Mouse (Mus musculus) limb, embryonic 11.5 days (tissue): ENCODE measurements around the gene Trmt10a. TPM values are rescaled to one million over a fixed set of nuclear protein-coding genes. Genes with fewer than 3 reads are reported as not detected.

Source experiments
- ATAC-seq: fragments of 200-750 bp; cut with Nextera tagmentation; 2 replicates; pipeline ENCODE4 v1.8.0; 2017; ENCODE audit warnings: low read depth; ENCODE audit not compliant: insufficient number of reproducible peaks, low FRiP score, low TSS enrichment
- DNase-seq: peaks from one replicate; pipeline ENCODE4 v3.0.0-alpha.2; 2015; ENCODE audit warnings: low spot score
- H3K27ac ChIP-seq: fragments of 300-500 bp; sonication (generic); replicated peaks from 2 replicates; pipeline ENCODE4 v1.5.1; 2014; ENCODE audit warnings: low read depth, mild to moderate bottlenecking, low read length
- H3K27me3 ChIP-seq: fragments of 300-500 bp; sonication (generic); 2 replicates; pipeline ENCODE4 v1.6.1; 2014; ENCODE audit warnings: mild to moderate bottlenecking, low read length, mixed read lengths; ENCODE audit not compliant: control insufficient read depth, insufficient read depth
- H3K36me3 ChIP-seq: fragments of 300-500 bp; sonication (generic); 2 replicates; pipeline ENCODE4 v1.6.1; 2014; ENCODE audit warnings: mild to moderate bottlenecking, low read length, moderate library complexity, mixed read lengths; ENCODE audit not compliant: control insufficient read depth, insufficient read depth
- H3K4me1 ChIP-seq: fragments of 300-500 bp; sonication (generic); 2 replicates; pipeline ENCODE4 v1.6.1; 2014; ENCODE audit warnings: low read length, mixed read lengths; ENCODE audit not compliant: control insufficient read depth, insufficient read depth
- H3K4me2 ChIP-seq: fragments of 300-500 bp; sonication (generic); 2 replicates; pipeline ENCODE4 v1.6.1; 2014; ENCODE audit warnings: low read depth, mild to moderate bottlenecking, moderate library complexity; ENCODE audit not compliant: severe bottlenecking
- H3K4me3 ChIP-seq: fragments of 300-500 bp; sonication (generic); 2 replicates; pipeline ENCODE4 v1.5.1; 2014; ENCODE audit warnings: low read depth, low read length
- H3K9ac ChIP-seq: fragments of 300-500 bp; sonication (generic); 2 replicates; pipeline ENCODE4 v1.6.1; 2014; ENCODE audit warnings: mild to moderate bottlenecking, low read length
- H3K9me3 ChIP-seq: fragments of 300-500 bp; sonication (generic); 2 replicates; pipeline ENCODE4 v1.6.1; 2016; ENCODE audit warnings: low read length; ENCODE audit not compliant: control insufficient read depth
- WGBS: fragments of 180-500 bp; shearing (Covaris S2); extraction: QIAGEN DNeasy Blood & Tissue Kit; methylation state at CpG from one replicate; pipeline ENCODE4 v1.1.7; 2014; 5-methylcytosine and 5-hydroxymethylcytosine counted together
- polyA plus RNA-seq: library from polyadenylated mRNA; unstranded; fragments of >200 nt; fragmentation: Nextera tagmentation; extraction: Ambion mirVana; gene quantifications from 2 replicates; pipeline ENCODE4 v1.2.1, GENCODE M21; 2014

Trmt10a gene
- 18.0 and 20.3 TPM in 2 replicates for polyA plus RNA-seq

DNA sequence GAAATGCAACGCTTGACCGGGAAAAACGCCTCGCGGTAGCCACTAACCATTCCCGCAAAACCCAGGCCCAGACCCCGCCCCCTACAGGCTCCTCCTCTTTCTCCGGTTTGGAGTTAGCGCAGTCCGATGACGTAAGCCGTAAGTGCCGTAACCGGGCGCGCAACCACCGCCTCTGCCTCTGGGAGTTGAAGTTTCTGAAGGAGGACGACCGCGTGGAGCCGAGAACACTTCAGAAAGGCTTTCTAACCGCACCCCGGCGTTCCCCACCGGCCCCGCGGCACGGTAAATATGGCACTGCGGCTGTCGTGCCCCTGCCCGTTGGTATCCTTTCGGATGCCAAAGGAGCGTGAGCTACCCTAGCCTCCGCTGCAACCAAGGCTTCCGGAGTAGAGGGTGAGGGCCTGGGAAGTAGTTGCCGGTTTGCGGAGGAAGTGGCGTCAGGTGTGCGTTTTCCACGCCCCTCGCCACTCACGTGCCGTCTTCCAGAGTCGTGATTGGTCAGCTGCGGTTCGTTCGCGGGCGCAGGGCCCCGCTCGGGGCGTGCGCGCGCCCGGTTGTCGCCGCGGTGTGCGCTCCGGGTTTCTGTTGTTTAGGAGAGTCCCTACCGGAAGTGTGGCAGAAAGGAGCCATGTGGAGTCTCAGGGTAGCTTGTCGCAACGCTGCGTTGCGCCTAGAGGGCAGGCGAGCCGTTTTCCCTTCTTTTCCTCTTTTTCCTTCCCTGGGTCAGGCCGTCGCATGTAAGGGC lies at the start of gene Trmt10a:
Gene Trmt10a (plus strand): TSS at position 134 of the 745 bp plus-strand sequence.
- peak within 1 kb of the TSS; percentile 63 for H3K4me3 ChIP-seq
- DNase-seq = peak; percentile 98
- H3K27me3 ChIP-seq = no peaks in the 10 kb centered on the region
- peak within 1 kb of the TSS; percentile 86 for H3K9ac ChIP-seq
- no peaks in the 10 kb centered on the region for H3K9me3 ChIP-seq
- under 1% methylated on average over 70 of the region's 70 CpGs for WGBS
- H3K27ac ChIP-seq = peak within 1 kb of the TSS; percentile 99
- no peaks in the 10 kb centered on the region for H3K36me3 ChIP-seq
- H3K4me1 ChIP-seq = no peaks in the 10 kb centered on the region
- peak; percentile 98 for ATAC-seq
- peak within 1 kb of the TSS; percentile 64 for H3K4me2 ChIP-seq

DNA sequence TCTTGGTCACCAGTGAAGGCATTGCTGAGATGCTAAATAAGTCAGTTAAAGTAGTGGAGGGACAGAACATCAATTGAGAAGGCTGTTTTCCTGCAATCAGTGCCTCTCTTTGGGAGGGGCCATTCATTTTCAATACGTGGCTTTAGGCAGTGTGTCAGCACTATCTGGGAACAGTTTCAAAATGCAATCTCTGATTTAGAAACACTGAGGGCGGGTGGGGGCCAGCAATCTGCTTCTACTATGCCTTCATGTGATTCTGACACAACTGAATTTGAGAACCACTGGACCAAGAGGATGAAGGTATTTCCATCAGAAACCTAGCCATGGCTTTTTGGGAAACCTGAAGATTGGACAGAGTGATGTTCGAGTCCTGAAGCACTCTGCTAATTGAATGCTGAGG lies 47.9 kb upstream of the Trmt10a start:
- Histone ChIP-seq H3K4me1 (no peaks in the 10 kb centered on the region), H3K9me3 (no peaks in the 10 kb centered on the region), H3K27me3 (no peaks in the 10 kb centered on the region), H3K4me3 (no peak overlapping the region), H3K27ac (no peak overlapping the region), H3K36me3 (no peaks in the 10 kb centered on the region), H3K9ac (no peak overlapping the region), H3K4me2 (no peak overlapping the region)
- 87% methylated on average over 3 of the region's 3 CpGs for WGBS
- ATAC-seq (no peak), DNase-seq (no peak)

DNA sequence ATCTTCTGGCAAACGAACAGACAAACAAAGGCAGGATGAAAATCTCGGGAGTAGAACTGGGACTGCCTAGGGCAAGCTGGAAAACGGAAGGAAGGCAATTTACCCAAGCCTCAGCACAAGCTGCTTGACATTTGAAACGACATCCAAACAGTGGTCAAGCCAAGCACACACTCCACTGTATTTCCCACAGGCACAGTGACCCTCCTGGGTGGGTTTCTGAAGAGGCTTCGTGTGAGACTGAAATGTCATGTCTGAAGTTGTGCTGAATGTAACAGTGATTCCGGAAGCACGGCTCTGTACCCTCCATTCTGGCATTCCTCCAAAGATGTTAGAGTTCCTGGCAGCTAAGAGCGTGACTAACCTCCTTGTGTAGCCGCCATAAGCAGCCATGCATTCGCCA lies 47.5 kb upstream of the Trmt10a start:
- ATAC-seq (no peak), DNase-seq (no peak)
- Histone ChIP-seq H3K9me3 (no peaks in the 10 kb centered on the region), H3K9ac (no peak overlapping the region), H3K4me1 (no peaks in the 10 kb centered on the region), H3K27ac (no peak overlapping the region), H3K4me3 (no peak overlapping the region), H3K36me3 (no peaks in the 10 kb centered on the region), H3K4me2 (no peak overlapping the region), H3K27me3 (no peaks in the 10 kb centered on the region)
- WGBS = 88% methylated on average over 10 of the region's 10 CpGs

DNA sequence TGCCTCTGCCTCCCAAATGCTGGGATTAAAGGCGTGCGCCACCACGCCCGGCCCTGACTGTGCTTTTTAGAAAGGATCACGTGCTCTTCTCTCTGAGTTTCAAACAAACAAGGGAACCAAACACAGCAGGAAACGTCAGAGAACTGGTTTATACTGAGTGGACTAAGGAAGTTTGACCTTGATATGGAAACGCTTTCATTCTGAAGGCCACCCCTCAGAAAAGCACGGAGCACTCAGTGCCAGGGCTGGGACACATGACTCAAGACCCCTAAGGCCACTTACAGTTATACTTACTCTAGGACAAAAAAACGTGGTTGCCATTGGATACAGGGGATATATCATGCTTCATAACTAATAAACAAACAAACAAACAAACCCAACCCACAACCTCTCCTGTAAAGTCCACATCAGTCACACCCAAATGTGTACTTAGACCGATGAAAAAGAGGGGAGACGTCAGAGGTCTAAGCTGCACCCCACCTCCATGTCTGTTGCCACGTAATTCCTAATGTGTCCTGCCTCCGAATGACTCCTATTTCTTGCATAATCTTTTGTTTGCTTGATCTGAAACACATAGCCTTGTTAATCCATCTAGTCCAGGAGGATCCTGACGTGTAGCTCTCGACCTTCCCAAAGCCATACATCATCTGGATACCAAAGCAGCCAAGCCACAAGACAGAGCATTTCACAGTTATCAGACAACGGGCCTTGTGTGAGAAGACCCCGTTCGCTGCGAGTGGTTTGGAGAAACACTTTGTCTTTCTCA lies 46.8 kb upstream of the Trmt10a start:
- 88% methylated on average over 19 of the region's 19 CpGs for WGBS
- H3K27ac ChIP-seq = no peak overlapping the region
- DNase-seq (no peak), ATAC-seq (no peak)
- H3K9me3 ChIP-seq = no peaks in the 10 kb centered on the region
- no peaks in the 10 kb centered on the region for H3K4me1 ChIP-seq
- H3K4me3 ChIP-seq = no peak overlapping the region
- H3K36me3 ChIP-seq = no peaks in the 10 kb centered on the region
- H3K27me3 ChIP-seq = no peaks in the 10 kb centered on the region
- no peak overlapping the region for H3K9ac ChIP-seq
- H3K4me2 ChIP-seq = no peak overlapping the region

GRCm38 (mm10) chr3:138097718-138098117 lies 45.5 kb upstream of the Trmt10a start:
- H3K27ac ChIP-seq = no peak overlapping the region
- no peaks in the 10 kb centered on the region for H3K9me3 ChIP-seq
- H3K4me1 ChIP-seq = no peaks in the 10 kb centered on the region
- ATAC-seq (no peak), DNase-seq (no peak)
- H3K9ac ChIP-seq = no peak overlapping the region
- H3K36me3 ChIP-seq = no peaks in the 10 kb centered on the region
- 88% methylated on average over 1 of the region's 1 CpGs for WGBS
- no peak overlapping the region for H3K4me3 ChIP-seq
- H3K27me3 ChIP-seq = no peaks in the 10 kb centered on the region
- H3K4me2 ChIP-seq = no peak overlapping the region

- no peak overlapping the region for H3K9ac ChIP-seq
- DNase-seq (no peak), ATAC-seq (no peak)
- H3K4me3 ChIP-seq = no peak overlapping the region
- no peak overlapping the region for H3K4me2 ChIP-seq
- H3K4me1 ChIP-seq = no peaks in the 10 kb centered on the region
- no peaks in the 10 kb centered on the region for H3K36me3 ChIP-seq
- WGBS = 88% methylated on average over 4 of the region's 4 CpGs
- no peaks in the 10 kb centered on the region for H3K9me3 ChIP-seq
- H3K27ac ChIP-seq = no peak overlapping the region
- no peaks in the 10 kb centered on the region for H3K27me3 ChIP-seq
Observed at GRCm38 (mm10) chr3:138101936-138102335, 41.3 kb upstream of the Trmt10a start.

- Histone ChIP-seq H3K27me3 (no peaks in the 10 kb centered on the region), H3K36me3 (no peaks in the 10 kb centered on the region), H3K4me2 (no peak overlapping the region), H3K9me3 (no peaks in the 10 kb centered on the region), H3K4me3 (no peak overlapping the region), H3K27ac (no peak overlapping the region), H3K9ac (no peak overlapping the region), H3K4me1 (no peaks in the 10 kb centered on the region)
- ATAC-seq (no peak), DNase-seq (no peak)
- WGBS = 93% methylated on average over 4 of the region's 4 CpGs
Observed at GRCm38 (mm10) chr3:138103690-138104089, 39.6 kb upstream of the Trmt10a start.

DNA sequence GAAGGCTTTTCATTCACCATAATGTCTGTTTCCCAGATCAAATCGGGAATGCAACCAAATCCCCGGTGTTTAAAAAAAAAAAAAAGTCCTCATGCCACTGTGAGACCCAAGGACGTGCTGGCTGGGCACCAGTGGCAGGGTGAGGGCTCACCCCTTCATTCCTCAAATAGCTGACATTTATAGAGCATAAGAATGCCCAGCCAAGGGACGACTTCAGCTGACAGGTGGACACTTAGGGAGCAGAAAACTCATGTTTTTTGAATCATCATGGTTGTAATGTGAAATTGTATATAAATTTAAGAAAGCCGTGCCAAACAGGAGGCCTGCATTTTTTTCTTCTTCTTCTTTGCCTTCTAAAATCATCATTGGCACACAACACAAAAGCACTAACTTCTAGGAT lies 38.2 kb upstream of the Trmt10a start:
- ATAC-seq (no peak), DNase-seq (no peak)
- no peaks in the 10 kb centered on the region for H3K9me3 ChIP-seq
- no peak overlapping the region for H3K27ac ChIP-seq
- H3K4me1 ChIP-seq = no peaks in the 10 kb centered on the region
- H3K9ac ChIP-seq = no peak overlapping the region
- 80% methylated on average over 5 of the region's 5 CpGs for WGBS
- H3K4me2 ChIP-seq = no peak overlapping the region
- H3K27me3 ChIP-seq = no peaks in the 10 kb centered on the region
- H3K36me3 ChIP-seq = no peaks in the 10 kb centered on the region
- no peak overlapping the region for H3K4me3 ChIP-seq
